Mouse (Mus musculus) central nervous system, embryonic 11.5 days (tissue): ENCODE results near the gene 4930535I16Rik. TPM values are rescaled to one million over a fixed set of nuclear protein-coding genes. Genes with fewer than 3 reads are reported as not detected.

ENCODE experiments used
- polyA plus RNA-seq: library from polyadenylated mRNA; depleted of rRNA; stranded (reverse); fragments of >200 nt; gene quantifications from 2 replicates; pipeline ENCODE4 v1.2.3, GENCODE M21; 2012; rRNA removed

Gene 4930535I16Rik
- polyA plus RNA-seq: 0.12 TPM in 1 of 2 replicates, not detected in the other

GRCm38 (mm10) chr4:123917548-123918140 is at the start of gene 4930535I16Rik:
4930535I16Rik (minus strand) TSS chr4:123918022.

GRCm38 (mm10) chr4:123916748-123917547 is 874 bp downstream of the 4930535I16Rik start, which contains the start of gene Rragc:
Rragc (plus strand) TSS chr4:123917446.

GRCm38 (mm10) chr4:123904333-123905125 is 13.3 kb downstream of the 4930535I16Rik start, which contains the start of gene Mycbp:
Mycbp (plus strand) TSS chr4:123904832.

Other genes starting within 250 kb of the 4930535I16Rik start
- 114 and 124 TPM in 2 replicates for gene Macf1, start 233.7 kb downstream of the 4930535I16Rik start, polyA plus RNA-seq
- 262 and 569 TPM in 2 replicates for gene Ndufs5, start 199.8 kb downstream of the 4930535I16Rik start, polyA plus RNA-seq
- 53.2 and 55.6 TPM in 2 replicates for gene Akirin1, start 167.7 kb downstream of the 4930535I16Rik start, polyA plus RNA-seq
- gene Rhbdl2, start 130.1 kb downstream of the 4930535I16Rik start, polyA plus RNA-seq: 1.0 and 1.2 TPM in 2 replicates
- not detected in 2 replicates for gene 4933427I04Rik, start 58.3 kb downstream of the 4930535I16Rik start, polyA plus RNA-seq
- 19.2 and 25.1 TPM in 2 replicates for gene Mycbp, start 13.2 kb downstream of the 4930535I16Rik start, polyA plus RNA-seq
- gene Rragc, start 576 bp downstream of the 4930535I16Rik start, polyA plus RNA-seq: 44.7 and 54.1 TPM in 2 replicates